Mouse (Mus musculus) liver, adult 2 months (tissue): ENCODE results near the gene Lhx9. TPM values are rescaled to one million over a fixed set of nuclear protein-coding genes. Genes with fewer than 3 reads are reported as not detected.

Experiments used
- DNase-seq: peaks from one replicate; pipeline ENCODE4 v3.0.0-alpha.2; 2011; ENCODE audit warnings: low read depth, low spot score; ENCODE audit errors: extremely low read depth
- H3K27ac ChIP-seq: fragments of 200-500 bp; replicated peaks from 2 replicates; pipeline ENCODE4 v1.5.1; 2012; ENCODE audit warnings: low read depth, mild to moderate bottlenecking, control low read depth, inconsistent platforms, low read length; ENCODE audit not compliant: insufficient read depth
- H3K27me3 ChIP-seq: fragments of 200-500 bp; 2 replicates; pipeline ENCODE4 v1.6.1; 2012; ENCODE audit warnings: mild to moderate bottlenecking, moderate library complexity, low read length, inconsistent platforms; ENCODE audit not compliant: control insufficient read depth, insufficient read depth
- H3K36me3 ChIP-seq: fragments of 200-500 bp; 2 replicates; pipeline ENCODE4 v1.6.1; 2012; ENCODE audit warnings: low read length, inconsistent platforms; ENCODE audit not compliant: control insufficient read depth, insufficient read depth
- H3K4me1 ChIP-seq: fragments of 200-500 bp; 2 replicates; pipeline ENCODE4 v1.6.1; 2011; ENCODE audit warnings: low read length; ENCODE audit not compliant: control insufficient read depth, insufficient read depth
- H3K4me3 ChIP-seq: fragments of 200-500 bp; 2 replicates; pipeline ENCODE4 v1.5.1; 2011; ENCODE audit warnings: low read depth, mild to moderate bottlenecking, control low read depth, low read length, moderate library complexity; ENCODE audit not compliant: insufficient read depth
- H3K79me2 ChIP-seq: fragments of 200-500 bp; 2 replicates; pipeline ENCODE4 v1.6.1; 2012; ENCODE audit warnings: inconsistent platforms, mild to moderate bottlenecking, low read length, moderate library complexity; ENCODE audit not compliant: control insufficient read depth, insufficient read depth
- H3K9ac ChIP-seq: fragments of 200-500 bp; 2 replicates; pipeline ENCODE4 v1.6.1; 2012; ENCODE audit warnings: low read depth, mild to moderate bottlenecking, control low read depth, inconsistent platforms, low read length
- CTCF ChIP-seq: fragments of 200-500 bp; IDR thresholded peaks from 2 replicates; pipeline ENCODE4 v1.5.1; 2011; ENCODE audit warnings: low read depth, low read length, control low read depth
- POLR2A ChIP-seq: fragments of 200-500 bp; IDR thresholded peaks from 2 replicates; pipeline ENCODE4 v1.6.1; 2011; ENCODE audit warnings: low read length, control low read depth; ENCODE audit not compliant: insufficient read depth; ENCODE audit errors: extremely low read depth
- WGBS: fragments of 180-500 bp; shearing (Covaris S2); methylation state at CpG from one replicate; pipeline ENCODE4 v1.1.7; 2018; 5-methylcytosine and 5-hydroxymethylcytosine counted together
- polyA plus RNA-seq: library from polyadenylated mRNA; depleted of rRNA; stranded (reverse); fragments of >200 nt; gene quantifications from 2 replicates; pipeline ENCODE4 v1.2.3, GENCODE M21; 2012; rRNA removed
- total RNA-seq: library from RNA; depleted of rRNA; stranded (reverse); fragments of >200 nt; gene quantifications from 2 replicates; pipeline ENCODE4 v1.2.3, GENCODE M21; 2014; rRNA removed

The Lhx9 gene
- total and polyA plus RNA-seq, 2 experiments, result 0.01 TPM; not detected in 1

DNA sequence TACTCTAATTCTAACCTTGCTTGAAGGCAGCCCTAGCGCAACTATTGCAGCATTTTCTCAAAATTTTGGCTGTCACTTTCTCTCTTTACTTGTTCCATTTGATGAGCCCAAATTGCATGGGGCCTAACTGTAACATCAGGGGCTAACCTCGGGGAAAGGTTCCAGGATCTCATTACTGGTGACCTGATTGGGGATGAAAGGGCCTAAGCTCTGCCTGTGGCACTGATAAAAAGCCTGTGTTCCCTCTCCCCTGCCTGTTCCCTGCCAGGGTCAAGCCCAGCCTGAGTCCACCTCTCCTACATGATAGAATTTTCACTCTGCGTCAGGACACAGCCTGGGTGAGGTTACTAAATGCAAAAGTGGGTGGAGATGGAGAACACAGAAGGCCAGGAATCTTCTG, 47.1 kb downstream of the Lhx9 start:
- no peak overlapping the region for H3K9ac ChIP-seq
- DNase-seq, result no peak
- no peak overlapping the region for H3K27ac ChIP-seq
- no peaks in the 10 kb centered on the region for H3K27me3 ChIP-seq
- WGBS, result 75% methylated on average over 3 of the region's 3 CpGs
- no peaks in the 10 kb centered on the region for H3K4me1 ChIP-seq
- no peaks in the 10 kb centered on the region for H3K79me2 ChIP-seq
- H3K4me3 ChIP-seq, result no peak overlapping the region
- TF ChIP-seq CTCF, result no peak
- TF ChIP-seq POLR2A, result no peak
- H3K36me3 ChIP-seq, result no peaks in the 10 kb centered on the region

DNA sequence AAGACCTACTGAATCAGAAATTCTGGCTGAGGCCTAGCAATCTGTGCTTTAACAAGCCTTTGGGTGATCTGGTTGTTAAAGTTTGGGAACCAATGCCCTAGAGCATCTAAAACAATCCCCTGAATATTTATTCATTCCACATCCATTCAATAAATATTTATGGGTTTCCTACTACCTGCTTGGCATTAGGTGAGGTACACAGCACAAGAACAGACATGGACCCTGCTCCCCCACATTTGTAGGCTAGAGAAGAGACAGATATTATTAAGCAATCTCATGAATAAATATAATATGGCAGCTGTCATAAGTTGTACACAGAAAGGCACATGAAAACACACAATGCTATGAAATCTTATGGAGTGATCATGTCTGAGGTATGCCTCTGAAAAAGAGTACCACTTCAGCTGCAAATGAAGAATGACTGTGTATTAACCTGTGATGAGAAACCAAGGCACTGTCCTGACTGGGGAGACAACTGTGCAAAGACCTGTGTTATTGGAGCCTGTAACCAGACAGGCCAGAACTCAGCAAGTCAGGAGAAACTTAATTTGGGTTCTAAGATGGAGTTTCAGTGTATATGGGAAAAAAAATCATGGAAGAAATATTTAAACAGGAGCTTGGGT, 48.6 kb downstream of the Lhx9 start:
- Histone ChIP-seq H3K9ac (no peak overlapping the region), H3K27me3 (no peaks in the 10 kb centered on the region), H3K36me3 (no peaks in the 10 kb centered on the region), H3K4me3 (no peak overlapping the region), H3K79me2 (no peaks in the 10 kb centered on the region), H3K27ac (no peak overlapping the region), H3K4me1 (no peaks in the 10 kb centered on the region)
- no peak for DNase-seq
- no peak for TF ChIP-seq POLR2A
- TF ChIP-seq CTCF, result no peak

DNA sequence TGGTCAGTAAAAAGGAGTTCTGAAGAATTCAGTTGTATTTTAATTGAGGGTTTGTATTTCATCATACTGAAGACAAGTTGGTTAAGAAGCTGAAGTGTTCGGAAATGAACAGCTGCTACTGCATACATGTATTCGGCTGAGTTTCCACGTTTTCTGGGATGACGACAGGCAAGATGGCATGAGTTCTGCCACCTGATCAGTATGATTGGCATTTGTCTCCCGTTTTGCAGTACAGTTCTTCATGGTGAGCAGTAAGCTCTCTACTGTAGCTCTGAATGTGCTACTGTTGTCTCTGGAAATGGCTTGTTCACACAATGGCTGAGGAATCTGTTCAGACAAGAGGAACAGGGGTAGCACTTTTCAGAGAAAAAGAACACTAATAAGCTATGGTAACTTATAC, 50.3 kb downstream of the Lhx9 start:
- H3K27me3 ChIP-seq, result no peaks in the 10 kb centered on the region
- H3K79me2 ChIP-seq, result no peaks in the 10 kb centered on the region
- TF ChIP-seq CTCF (no peak), POLR2A (no peak)
- H3K36me3 ChIP-seq, result no peaks in the 10 kb centered on the region
- no peak overlapping the region for H3K27ac ChIP-seq
- no peak overlapping the region for H3K4me3 ChIP-seq
- no peaks in the 10 kb centered on the region for H3K4me1 ChIP-seq
- no peak overlapping the region for H3K9ac ChIP-seq
- WGBS, result 82% methylated on average over 5 of the region's 5 CpGs
- no peak for DNase-seq

DNA sequence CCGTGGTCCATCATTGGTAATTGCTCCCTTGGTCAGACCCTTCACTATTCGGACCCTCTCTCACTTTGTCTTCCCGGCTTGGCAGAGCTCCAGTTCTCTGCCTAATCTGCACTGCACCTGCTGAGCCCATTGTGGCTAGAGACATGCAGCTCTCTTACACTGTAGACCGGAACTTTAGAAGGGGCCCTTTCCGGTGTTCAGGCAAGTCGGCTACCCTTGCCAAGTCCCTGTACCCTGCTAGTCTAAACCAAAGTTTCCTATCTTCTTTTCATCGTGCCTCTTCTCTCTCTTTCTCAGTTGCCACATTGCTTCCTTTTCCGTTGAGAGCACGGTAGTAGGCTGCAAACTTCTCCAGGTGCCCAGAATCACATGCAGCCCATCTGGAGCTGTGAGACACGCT, 62.5 kb downstream of the Lhx9 start:
- no peaks in the 10 kb centered on the region for H3K27me3 ChIP-seq
- 83% methylated on average over 10 of the region's 10 CpGs for WGBS
- H3K9ac ChIP-seq, result no peak overlapping the region
- H3K4me1 ChIP-seq, result no peaks in the 10 kb centered on the region
- no peak for TF ChIP-seq CTCF
- TF ChIP-seq POLR2A, result no peak
- H3K36me3 ChIP-seq, result no peaks in the 10 kb centered on the region
- H3K4me3 ChIP-seq, result no peak overlapping the region
- H3K79me2 ChIP-seq, result no peaks in the 10 kb centered on the region
- no peak overlapping the region for H3K27ac ChIP-seq
- DNase-seq, result no peak

DNA sequence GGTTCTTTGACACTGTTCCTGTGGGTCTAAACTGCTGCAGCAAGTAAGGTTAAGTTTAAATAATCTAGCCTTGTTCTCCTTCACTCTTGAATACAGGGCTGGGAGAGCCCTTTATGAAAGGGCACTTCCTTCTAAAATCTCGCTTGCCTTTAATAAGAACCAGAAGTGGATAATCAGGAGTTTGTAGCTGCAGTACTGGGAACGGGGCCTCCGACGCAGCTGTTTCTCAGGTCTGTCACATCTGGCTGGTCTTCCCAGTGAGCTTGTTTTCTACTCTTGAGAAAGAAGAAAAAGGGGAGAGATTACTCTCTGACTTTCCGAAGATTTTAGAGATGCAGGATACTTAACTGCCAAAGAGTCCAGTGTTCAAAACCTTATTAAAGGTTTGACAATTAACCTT, 64.4 kb downstream of the Lhx9 start:
- no peak for TF ChIP-seq CTCF
- no peak for TF ChIP-seq POLR2A
- H3K27me3 ChIP-seq, result no peaks in the 10 kb centered on the region
- no peak overlapping the region for H3K9ac ChIP-seq
- H3K27ac ChIP-seq, result no peak overlapping the region
- 81% methylated on average over 5 of the region's 5 CpGs for WGBS
- H3K4me1 ChIP-seq, result no peaks in the 10 kb centered on the region
- no peaks in the 10 kb centered on the region for H3K79me2 ChIP-seq
- no peak overlapping the region for H3K4me3 ChIP-seq
- H3K36me3 ChIP-seq, result no peaks in the 10 kb centered on the region
- no peak for DNase-seq

Other genes starting within 250 kb of the Lhx9 start
- 31.5 and 31.7 TPM in 2 replicates for gene Nek7, start 228.4 kb downstream of the Lhx9 start, total RNA-seq
- gene Nek7, start 228.4 kb downstream of the Lhx9 start, polyA plus RNA-seq, result 6.3 and 7.7 TPM in 2 replicates
- gene 2310009B15Rik, start 8.3 kb upstream of the Lhx9 start, total RNA-seq, result 14.0 and 14.8 TPM in 2 replicates
- gene 2310009B15Rik, start 8.3 kb upstream of the Lhx9 start, polyA plus RNA-seq, result 11.8 and 17.4 TPM in 2 replicates
- gene Dennd1b, start 114.9 kb upstream of the Lhx9 start, total RNA-seq, result 14.4 and 16.5 TPM in 2 replicates
- 2.5 and 3.2 TPM in 2 replicates for gene Dennd1b, start 114.9 kb upstream of the Lhx9 start, polyA plus RNA-seq